Mouse (Mus musculus): Measurements from ENCODE around the gene 1700001K19Rik. TPM values are rescaled to one million over a fixed set of nuclear protein-coding genes. Genes with fewer than 3 reads are reported as not detected.
"Not testable (repeated sequence)": the region's sequence is repeated elsewhere in the genome, so short reads cannot be mapped to it uniquely, and the experiment has no call there.

The 1700001K19Rik gene
- not detected in 2 replicates for polyA plus RNA-seq (2016; fragmentation: Nextera tagmentation; extraction: Ambion mirVana)

- peaks cover 22% of the 10 kb centered on the region for H3K36me3 ChIP-seq (replicated peaks)
- 82% methylated on average over 9 of the region's 9 CpGs for WGBS
- no peaks in the 10 kb centered on the region for H3K4me1 ChIP-seq
- no peak within 1 kb of the TSS for H3K27ac ChIP-seq
- H3K4me2 ChIP-seq = no peak within 1 kb of the TSS
- ATAC-seq (ENCODE audit: low FRiP score) = no peak
- H3K27me3 ChIP-seq = no peaks in the 10 kb centered on the region
- H3K4me3 ChIP-seq (replicated peaks) = no peak within 1 kb of the TSS
- H3K9me3 ChIP-seq = no peaks in the 10 kb centered on the region
- no peak within 1 kb of the TSS for H3K9ac ChIP-seq
Measured at GRCm38 (mm10) chr12:110682561-110683299, at the start of gene 1700001K19Rik. Gene 1700001K19Rik (minus strand): TSS chr12:110682619.

- no peak overlapping the region for H3K27ac ChIP-seq
- H3K27me3 ChIP-seq = no peaks in the 10 kb centered on the region; the same call in 1 of the 2 replicates
- no peak overlapping the region for H3K4me3 ChIP-seq (replicated peaks)
- WGBS = 72% methylated on average over 1 of the region's 1 CpGs
- H3K4me2 ChIP-seq = no peak overlapping the region
- no peaks in the 10 kb centered on the region for H3K4me1 ChIP-seq
- H3K9me3 ChIP-seq = no peaks in the 10 kb centered on the region
- no peak for ATAC-seq (ENCODE audit: low FRiP score)
- H3K36me3 ChIP-seq (replicated peaks) = no peaks in the 10 kb centered on the region
- no peak overlapping the region for H3K9ac ChIP-seq
Measured at GRCm38 (mm10) chr12:110726428-110726827, 44.0 kb upstream of the 1700001K19Rik start.

GRCm38 (mm10) chr12:110725489-110725888 lies 43.1 kb upstream of the 1700001K19Rik start:
- Histone ChIP-seq H3K9ac (no peak overlapping the region), H3K4me1 (no peaks in the 10 kb centered on the region), H3K9me3 (no peaks in the 10 kb centered on the region), H3K4me2 (no peak overlapping the region), H3K27ac (no peak overlapping the region), H3K27me3 (no peaks in the 10 kb centered on the region; the same call in 1 of the 2 replicates), H3K4me3 (replicated peaks) (no peak overlapping the region), H3K36me3 (replicated peaks) (no peaks in the 10 kb centered on the region)
- WGBS = 86% methylated on average over 5 of the region's 5 CpGs
- no peak for ATAC-seq (ENCODE audit: low FRiP score)

DNA sequence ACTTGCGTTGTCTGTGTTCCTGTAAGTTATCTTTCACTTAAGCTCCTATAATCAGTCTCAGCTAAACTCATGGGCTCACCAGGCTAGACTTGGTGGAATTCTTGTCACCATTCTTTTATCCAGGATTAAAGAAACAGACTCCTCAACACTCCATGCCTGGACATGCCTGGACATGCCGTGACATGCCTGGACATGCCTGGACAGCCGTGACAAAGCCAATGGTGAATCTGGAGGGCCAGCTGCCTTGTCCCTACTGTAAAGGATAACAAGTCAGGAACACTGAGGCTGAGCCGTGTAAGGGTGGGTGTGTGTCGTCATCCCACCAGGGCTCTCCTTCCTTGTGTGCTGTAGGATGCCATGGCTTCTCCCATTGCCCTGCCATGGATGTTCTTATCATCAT lies 42.6 kb upstream of the 1700001K19Rik start:
- Histone ChIP-seq H3K4me3 (replicated peaks) (no peak overlapping the region), H3K36me3 (replicated peaks) (no peaks in the 10 kb centered on the region), H3K4me1 (no peaks in the 10 kb centered on the region), H3K27me3 (no peaks in the 10 kb centered on the region; the same call in 1 of the 2 replicates), H3K9me3 (no peaks in the 10 kb centered on the region), H3K27ac (no peak overlapping the region), H3K4me2 (no peak overlapping the region), H3K9ac (no peak overlapping the region)
- WGBS = 87% methylated on average over 5 of the region's 5 CpGs
- ATAC-seq (ENCODE audit: low FRiP score) = no peak

DNA sequence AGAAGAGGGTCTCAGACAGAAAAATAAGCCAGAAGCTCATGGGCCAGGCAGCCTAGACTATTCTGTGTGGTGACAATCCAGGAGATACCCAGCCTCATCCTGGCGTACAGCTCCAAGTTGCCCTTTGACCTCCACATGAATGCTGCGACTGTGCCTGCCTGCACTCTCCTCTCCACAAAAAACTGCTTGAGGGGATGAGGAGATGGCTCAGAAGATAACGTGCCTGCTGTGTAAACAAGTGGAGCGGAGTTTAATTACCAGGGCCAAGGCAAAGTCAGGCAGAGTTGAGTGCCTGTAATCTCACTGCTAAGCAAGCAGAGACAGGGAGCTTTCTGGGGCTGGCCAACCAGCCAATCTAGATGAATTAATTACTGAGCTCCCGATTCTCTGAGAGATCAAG lies 33.6 kb upstream of the 1700001K19Rik start:
- Histone ChIP-seq H3K4me2 (no peak overlapping the region), H3K4me3 (replicated peaks) (no peak overlapping the region), H3K9ac (no peak overlapping the region), H3K27ac (no peak overlapping the region), H3K36me3 (replicated peaks) (no peaks in the 10 kb centered on the region), H3K4me1 (no peaks in the 10 kb centered on the region), H3K9me3 (0 out of 2 replicates have a peak, but pooled peaks cover 4% of the 10 kb centered on the region), H3K27me3 (peaks cover 13% of the 10 kb centered on the region)
- WGBS = 46% methylated on average over 5 of the region's 5 CpGs
- ATAC-seq (ENCODE audit: low FRiP score) = no peak

GRCm38 (mm10) chr12:110714215-110714614 lies 31.8 kb upstream of the 1700001K19Rik start:
- no peak overlapping the region for H3K4me2 ChIP-seq
- no peak for ATAC-seq (ENCODE audit: low FRiP score)
- 93% methylated on average over 6 of the region's 6 CpGs for WGBS
- no peaks in the 10 kb centered on the region for H3K4me1 ChIP-seq
- H3K27me3 ChIP-seq = peaks cover 11% of the 10 kb centered on the region; the same call in 1 of the 2 replicates
- H3K27ac ChIP-seq = no peak overlapping the region
- 0 out of 2 replicates have a peak, but pooled peaks cover 4% of the 10 kb centered on the region for H3K9me3 ChIP-seq
- H3K9ac ChIP-seq = no peak overlapping the region
- no peak overlapping the region for H3K4me3 ChIP-seq (replicated peaks)
- no peaks in the 10 kb centered on the region for H3K36me3 ChIP-seq (replicated peaks)

DNA sequence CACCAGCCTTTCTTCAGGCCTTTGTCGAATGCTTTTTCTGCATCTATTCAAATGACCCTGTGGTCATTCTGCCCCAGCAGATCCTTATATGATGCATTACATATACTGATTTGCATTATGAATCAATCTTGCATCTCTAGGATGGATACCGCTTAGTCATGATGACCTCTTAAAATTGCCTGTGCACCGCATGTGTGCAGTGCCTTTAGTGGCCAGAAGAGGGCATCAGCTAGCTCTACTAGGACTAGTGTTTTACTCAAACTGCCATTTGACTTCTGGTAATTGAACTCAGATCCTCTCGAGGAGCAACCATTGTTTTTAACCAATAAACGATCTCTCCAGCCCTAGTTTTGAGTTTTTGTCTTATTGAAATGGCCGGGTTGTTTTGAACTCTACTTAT lies 31.4 kb upstream of the 1700001K19Rik start:
- H3K27me3 ChIP-seq = peaks cover 11% of the 10 kb centered on the region; the same call in 1 of the 2 replicates
- no peak for ATAC-seq (ENCODE audit: low FRiP score)
- no peaks in the 10 kb centered on the region for H3K36me3 ChIP-seq (replicated peaks)
- H3K4me1 ChIP-seq = no peaks in the 10 kb centered on the region
- no peak overlapping the region for H3K9ac ChIP-seq
- 0 out of 2 replicates have a peak, but pooled peaks cover 4% of the 10 kb centered on the region for H3K9me3 ChIP-seq
- 94% methylated on average over 6 of the region's 6 CpGs for WGBS
- no peak overlapping the region for H3K4me3 ChIP-seq (replicated peaks)
- H3K4me2 ChIP-seq = no peak overlapping the region
- no peak overlapping the region for H3K27ac ChIP-seq

- Histone ChIP-seq H3K36me3 (replicated peaks) (no peaks in the 10 kb centered on the region), H3K9me3 (0 out of 2 replicates have a peak, but pooled peaks cover 4% of the 10 kb centered on the region), H3K4me3 (replicated peaks) (no peak overlapping the region), H3K9ac (no peak overlapping the region), H3K27me3 (0 out of 2 replicates have a peak, but pooled peaks cover 4% of the 10 kb centered on the region), H3K4me1 (peaks cover 8% of the 10 kb centered on the region), H3K27ac (no peak overlapping the region), H3K4me2 (no peak overlapping the region)
- ATAC-seq (ENCODE audit: low FRiP score) = no peak
- 72% methylated on average over 5 of the region's 5 CpGs for WGBS
Measured at GRCm38 (mm10) chr12:110711270-110711669, 28.9 kb upstream of the 1700001K19Rik start.

GRCm38 (mm10) chr12:110707451-110707850 lies 25.0 kb upstream of the 1700001K19Rik start:
- Histone ChIP-seq H3K36me3 (replicated peaks) (no peaks in the 10 kb centered on the region), H3K4me3 (replicated peaks) (no peak overlapping the region), H3K27ac (no peak overlapping the region), H3K4me1 (peaks cover 14% of the 10 kb centered on the region), H3K27me3 (0 out of 2 replicates have a peak, but pooled peaks cover 13% of the 10 kb centered on the region), H3K9me3 (no peaks in the 10 kb centered on the region), H3K9ac (no peak overlapping the region), H3K4me2 (peak overlapping the region; percentile 62; the same call in 1 of the 2 replicates)
- ATAC-seq (ENCODE audit: low FRiP score) = no peak
- 92% methylated on average over 7 of the region's 7 CpGs for WGBS

GRCm38 (mm10) chr12:110706337-110707231 lies 24.2 kb upstream of the 1700001K19Rik start:
- peaks cover 14% of the 10 kb centered on the region for H3K4me1 ChIP-seq
- H3K9ac ChIP-seq = peak overlapping the region; percentile 40
- peak overlapping the region; percentile 36 for H3K4me3 ChIP-seq (replicated peaks)
- peak overlapping the region; percentile 62 for H3K4me2 ChIP-seq
- WGBS = under 1% methylated on average over 27 of the region's 27 CpGs
- H3K9me3 ChIP-seq = no peaks in the 10 kb centered on the region
- 0 out of 2 replicates have a peak, but pooled peaks cover 13% of the 10 kb centered on the region for H3K27me3 ChIP-seq
- no peaks in the 10 kb centered on the region for H3K36me3 ChIP-seq (replicated peaks)
- peak; percentile 80 for ATAC-seq (ENCODE audit: low FRiP score)
- H3K27ac ChIP-seq = peak overlapping the region; percentile 79

- ATAC-seq (ENCODE audit: low FRiP score); H3K27ac ChIP-seq; H3K36me3 ChIP-seq (replicated peaks); H3K27me3 ChIP-seq; H3K9me3 ChIP-seq; H3K9ac ChIP-seq; H3K4me2 ChIP-seq; H3K4me3 ChIP-seq (replicated peaks): not testable (repeated sequence)
- H3K4me1 ChIP-seq = peaks cover 14% of the 10 kb centered on the region
- WGBS = 91% methylated on average over 4 of the region's 4 CpGs
Measured at GRCm38 (mm10) chr12:110705419-110705818, 23.0 kb upstream of the 1700001K19Rik start.

GRCm38 (mm10) chr12:110703682-110704081 lies 21.3 kb upstream of the 1700001K19Rik start:
- Histone ChIP-seq H3K4me3 (replicated peaks) (no peak overlapping the region), H3K27ac (no peak overlapping the region), H3K27me3 (0 out of 2 replicates have a peak, but pooled peaks cover 11% of the 10 kb centered on the region), H3K9me3 (no peaks in the 10 kb centered on the region), H3K9ac (no peak overlapping the region), H3K4me2 (no peak overlapping the region), H3K4me1 (peaks cover 14% of the 10 kb centered on the region), H3K36me3 (replicated peaks) (no peaks in the 10 kb centered on the region)
- ATAC-seq (ENCODE audit: low FRiP score) = no peak
- 75% methylated on average over 7 of the region's 7 CpGs for WGBS

Data from forebrain, embryonic 12.5 days (tissue).